Mouse (Mus musculus) E14TG2a.4 (cell line): Measurements from ENCODE around the gene Acsbg2.

Source experiments
- CTCF ChIP-seq: conservative IDR thresholded peaks from 2 replicates; pipeline ENCODE4 v1.5.1; 2014; ENCODE audit warnings: low read length
- NANOG ChIP-seq: IDR thresholded peaks from 2 replicates; pipeline ENCODE4 v1.6.1; 2014; ENCODE audit warnings: borderline replicate concordance, low read length, mixed read lengths

DNA sequence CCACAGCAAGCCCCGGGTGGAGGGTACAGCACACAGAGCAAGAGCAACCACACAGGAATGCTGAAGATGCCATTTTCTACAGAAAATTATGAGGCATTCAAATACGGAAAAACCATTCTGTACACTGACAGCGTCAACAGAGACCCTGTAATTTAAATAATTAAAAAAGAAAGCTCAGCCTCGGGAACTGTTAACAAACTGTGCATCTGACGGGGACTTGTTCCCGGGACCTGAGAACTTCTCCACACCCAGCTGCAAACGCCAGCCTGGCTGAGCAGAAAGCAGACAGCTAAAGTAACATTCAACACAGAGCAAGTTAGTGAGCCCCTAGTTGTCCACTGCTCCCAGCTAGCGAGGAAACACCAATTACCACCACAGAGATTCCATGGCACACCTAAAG lies 72.2 kb downstream of the Acsbg2 start:
- no peak for TF ChIP-seq CTCF
- no peak for TF ChIP-seq NANOG
